Mouse (Mus musculus): Measurements from ENCODE around the gene Kcnt2. TPM values are rescaled to one million over a fixed set of nuclear protein-coding genes. Genes with fewer than 3 reads are reported as not detected.
A peak's percentile ranks its signal among the peaks of the same experiment; 100 is the strongest.

The Kcnt2 gene
- 0.09 TPM in 2 replicates for polyA plus RNA-seq (2015; fragmentation: Nextera tagmentation; extraction: Ambion mirVana)

DNA sequence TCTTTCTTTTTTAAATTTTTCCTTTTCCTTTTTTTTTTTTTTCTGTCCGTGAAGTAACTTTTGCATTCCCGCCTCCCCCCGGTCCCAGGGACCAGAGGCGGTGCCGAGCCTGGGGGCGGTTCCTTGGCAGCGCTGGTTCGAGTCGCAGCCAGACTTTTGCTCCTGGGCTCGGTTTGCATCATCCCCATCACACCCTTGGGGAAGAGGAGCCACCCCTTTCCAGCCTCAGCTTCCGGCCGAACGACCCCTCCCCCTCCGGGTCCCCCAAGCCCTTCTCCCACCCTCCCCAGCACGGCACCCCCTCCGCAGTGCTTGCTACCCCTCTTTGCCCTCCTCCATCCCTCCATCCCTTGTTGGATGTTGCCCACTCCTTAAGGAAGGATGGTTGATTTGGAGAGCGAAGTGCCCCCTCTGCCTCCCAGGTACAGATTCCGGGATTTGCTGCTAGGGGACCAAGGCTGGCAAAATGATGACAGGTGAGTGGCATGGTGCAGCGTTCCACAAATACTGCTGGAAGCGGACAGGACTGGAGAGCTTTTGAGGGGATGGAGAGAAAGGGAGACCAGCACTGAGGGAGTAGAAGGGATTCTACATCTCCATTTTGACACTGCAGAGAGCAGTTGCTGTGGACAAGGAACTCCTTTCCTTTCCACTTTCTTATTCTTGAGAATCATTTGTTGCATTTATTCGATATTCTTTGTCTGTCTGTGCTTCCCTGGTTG lies at the start of gene Kcnt2:
Gene Kcnt2, plus strand, starts transcription at position 283 of the 722 bp plus-strand sequence.
- Histone ChIP-seq H3K9ac (no peak within 1 kb of the TSS), H3K4me3 (replicated peaks) (peak within 1 kb of the TSS; percentile 41), H3K9me3 (replicated peaks) (no peaks in the 10 kb centered on the region), H3K4me1 (replicated peaks) (no peaks in the 10 kb centered on the region), H3K27ac (no peak within 1 kb of the TSS), H3K27me3 (no peaks in the 10 kb centered on the region), H3K4me2 (peak within 1 kb of the TSS; percentile 53), H3K36me3 (no peaks in the 10 kb centered on the region)
- no peak for DNase-seq
- 3% methylated on average over 21 of the region's 21 CpGs for WGBS (ENCODE audit: insufficient replicate concordance)
- ATAC-seq (ENCODE audit: low read depth): no peak

DNA sequence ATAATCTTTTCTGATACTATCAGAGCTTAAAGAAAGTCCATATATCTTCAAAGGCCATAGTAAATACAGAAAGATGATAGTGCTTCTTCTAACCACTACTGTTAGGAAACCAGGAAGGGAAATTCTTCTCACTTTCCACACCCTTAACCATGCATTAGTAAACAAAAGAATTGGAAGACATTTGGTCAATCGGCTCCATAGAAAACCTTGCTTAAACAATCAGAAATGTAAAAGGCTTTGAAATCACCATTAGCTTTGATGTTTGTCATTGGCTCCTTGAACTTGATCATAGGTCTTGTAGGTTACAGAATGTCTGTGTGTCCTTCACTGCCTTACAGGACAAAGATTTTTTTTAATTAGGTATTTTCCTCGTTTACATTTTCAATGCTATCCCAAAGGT lies 40.6 kb upstream of the Kcnt2 start:
- WGBS (ENCODE audit: insufficient replicate concordance): 62% methylated on average over 2 of the region's 2 CpGs
- H3K27me3 ChIP-seq: no peaks in the 10 kb centered on the region
- no peaks in the 10 kb centered on the region for H3K4me1 ChIP-seq (replicated peaks)
- no peaks in the 10 kb centered on the region for H3K36me3 ChIP-seq
- no peak for DNase-seq
- no peak overlapping the region for H3K4me3 ChIP-seq (replicated peaks)
- H3K9ac ChIP-seq: no peak overlapping the region
- ATAC-seq (ENCODE audit: low read depth): no peak
- no peaks in the 10 kb centered on the region for H3K9me3 ChIP-seq (replicated peaks)
- no peak overlapping the region for H3K27ac ChIP-seq
- no peak overlapping the region for H3K4me2 ChIP-seq

GRCm38 (mm10) chr1:140225221-140225620 lies 20.7 kb upstream of the Kcnt2 start:
- DNase-seq (no peak), ATAC-seq (ENCODE audit: low read depth) (no peak)
- Histone ChIP-seq H3K4me2 (no peak overlapping the region), H3K9ac (no peak overlapping the region), H3K27ac (no peak overlapping the region), H3K4me3 (replicated peaks) (no peak overlapping the region), H3K36me3 (no peaks in the 10 kb centered on the region), H3K9me3 (replicated peaks) (no peaks in the 10 kb centered on the region), H3K4me1 (replicated peaks) (no peaks in the 10 kb centered on the region), H3K27me3 (no peaks in the 10 kb centered on the region)
- WGBS (ENCODE audit: insufficient replicate concordance): 42% methylated on average over 3 of the region's 3 CpGs

DNA sequence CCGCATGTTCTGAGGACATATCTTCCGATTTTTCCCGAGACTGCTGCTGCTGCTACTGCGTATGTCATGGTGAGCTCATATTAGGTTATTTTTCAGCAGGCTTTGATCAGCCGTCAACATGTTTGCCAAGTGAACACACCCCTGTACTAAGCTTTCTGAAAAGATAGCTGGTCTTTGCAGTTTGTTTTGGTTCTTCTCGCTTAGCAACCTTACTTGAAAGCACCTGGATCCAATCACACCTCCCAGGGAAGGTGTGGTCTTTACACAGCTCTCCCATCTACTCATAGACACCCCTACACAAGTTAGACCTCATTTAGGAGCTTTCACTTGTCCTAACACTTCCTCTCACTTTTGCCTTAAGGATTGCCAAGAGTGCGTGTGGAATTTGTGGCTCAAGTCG lies 19.3 kb upstream of the Kcnt2 start:
- H3K4me3 ChIP-seq (replicated peaks): no peak overlapping the region
- ATAC-seq (ENCODE audit: low read depth) (no peak), DNase-seq (no peak)
- H3K9ac ChIP-seq: no peak overlapping the region
- H3K4me2 ChIP-seq: no peak overlapping the region
- no peak overlapping the region for H3K27ac ChIP-seq
- no peaks in the 10 kb centered on the region for H3K36me3 ChIP-seq
- H3K9me3 ChIP-seq (replicated peaks): no peaks in the 10 kb centered on the region
- 63% methylated on average over 8 of the region's 8 CpGs for WGBS (ENCODE audit: insufficient replicate concordance)
- H3K4me1 ChIP-seq (replicated peaks): no peaks in the 10 kb centered on the region
- H3K27me3 ChIP-seq: no peaks in the 10 kb centered on the region

DNA sequence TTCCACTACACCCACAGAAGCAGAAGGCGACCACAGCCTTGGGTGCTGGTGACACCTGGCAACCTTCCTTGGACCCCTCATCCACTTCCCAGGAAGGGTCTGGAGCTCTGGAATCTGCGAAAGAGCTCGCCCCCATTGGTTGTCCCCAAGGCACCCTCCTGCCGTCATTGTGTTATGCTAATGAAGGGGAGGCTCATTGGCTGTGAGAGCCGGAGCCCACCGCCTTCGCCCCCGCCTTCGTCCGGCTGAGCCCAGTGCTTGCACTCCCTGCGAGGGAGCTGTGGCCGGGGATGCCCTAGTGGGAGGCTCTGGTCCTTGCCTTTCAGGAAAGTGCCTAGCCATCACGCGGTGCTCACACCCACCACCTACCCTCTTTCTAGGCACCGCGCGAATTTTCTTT lies 493 bp upstream of the Kcnt2 start:
- H3K27me3 ChIP-seq: no peaks in the 10 kb centered on the region

DNA sequence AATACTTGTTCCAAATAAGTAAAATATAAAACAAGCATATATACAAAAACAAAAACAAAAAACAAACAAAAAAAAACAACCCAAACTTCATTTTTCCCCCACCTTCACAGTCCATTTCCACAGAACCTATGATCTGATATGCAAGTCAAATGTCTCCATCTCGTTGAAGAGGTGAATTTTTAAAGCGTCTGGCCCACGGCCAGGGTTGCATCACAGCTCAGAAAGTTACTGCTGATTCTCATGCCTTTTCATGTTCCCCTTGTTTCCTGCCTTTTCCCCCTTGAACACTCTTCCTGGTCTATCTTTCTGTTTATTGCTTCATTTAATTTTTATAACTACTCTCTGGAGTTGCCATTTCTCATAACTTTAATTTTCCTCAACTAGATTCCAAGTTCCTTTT lies 18.7 kb downstream of the Kcnt2 start:
- Histone ChIP-seq H3K4me1 (replicated peaks) (no peaks in the 10 kb centered on the region), H3K4me2 (no peak overlapping the region), H3K27me3 (no peaks in the 10 kb centered on the region), H3K9ac (no peak overlapping the region), H3K4me3 (replicated peaks) (no peak overlapping the region), H3K27ac (no peak overlapping the region), H3K36me3 (no peaks in the 10 kb centered on the region), H3K9me3 (replicated peaks) (no peaks in the 10 kb centered on the region)
- no peak for DNase-seq
- ATAC-seq (ENCODE audit: low read depth): no peak
- 62% methylated on average over 3 of the region's 3 CpGs for WGBS (ENCODE audit: insufficient replicate concordance)

More for the DNA sequence above, 493 bp upstream of the Kcnt2 start:
- H3K9me3 ChIP-seq (replicated peaks): no peaks in the 10 kb centered on the region
- H3K36me3 ChIP-seq: no peaks in the 10 kb centered on the region
- H3K4me2 ChIP-seq: peak overlapping the region; percentile 53
- peak overlapping the region; percentile 41 for H3K4me3 ChIP-seq (replicated peaks)
- H3K27ac ChIP-seq: no peak overlapping the region
- no peak overlapping the region for H3K9ac ChIP-seq
- H3K4me1 ChIP-seq (replicated peaks): no peaks in the 10 kb centered on the region
- DNase-seq (no peak), ATAC-seq (ENCODE audit: low read depth) (peak; percentile 74)
- WGBS (ENCODE audit: insufficient replicate concordance): 2% methylated on average over 17 of the region's 17 CpGs

DNA sequence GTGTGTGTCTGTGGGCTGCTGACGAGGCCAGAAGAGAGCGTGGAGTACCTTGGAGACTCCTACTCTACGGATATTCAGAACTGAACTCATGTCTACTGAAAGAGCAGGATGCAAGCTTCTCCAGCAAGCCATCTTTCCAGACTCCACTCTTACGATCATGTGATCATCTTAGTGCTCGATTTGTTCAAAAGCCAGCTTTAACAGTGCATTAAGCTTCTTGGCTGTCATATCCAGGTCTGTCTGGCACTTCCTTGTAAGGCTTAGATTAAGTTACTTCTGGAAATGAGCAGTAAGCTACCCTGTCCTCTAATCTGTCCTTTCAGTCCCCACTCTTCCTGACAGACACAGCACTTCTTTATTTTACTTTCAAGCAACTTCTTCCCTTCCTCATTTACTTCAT lies 20.1 kb downstream of the Kcnt2 start:
- Histone ChIP-seq H3K4me3 (replicated peaks) (no peak overlapping the region), H3K27me3 (no peaks in the 10 kb centered on the region), H3K27ac (no peak overlapping the region), H3K36me3 (no peaks in the 10 kb centered on the region), H3K4me1 (replicated peaks) (no peaks in the 10 kb centered on the region), H3K9me3 (replicated peaks) (no peaks in the 10 kb centered on the region), H3K9ac (no peak overlapping the region), H3K4me2 (no peak overlapping the region)
- DNase-seq: no peak
- no peak for ATAC-seq (ENCODE audit: low read depth)
- 59% methylated on average over 5 of the region's 5 CpGs for WGBS (ENCODE audit: insufficient replicate concordance)

GRCm38 (mm10) chr1:140266643-140267286 lies 20.8 kb downstream of the Kcnt2 start:
- Histone ChIP-seq H3K27me3 (no peaks in the 10 kb centered on the region), H3K36me3 (no peaks in the 10 kb centered on the region), H3K9ac (no peak overlapping the region), H3K4me3 (replicated peaks) (no peak overlapping the region), H3K9me3 (replicated peaks) (no peaks in the 10 kb centered on the region), H3K27ac (no peak overlapping the region), H3K4me1 (replicated peaks) (no peaks in the 10 kb centered on the region), H3K4me2 (no peak overlapping the region)
- DNase-seq: no peak
- WGBS (ENCODE audit: insufficient replicate concordance): 56% methylated on average over 8 of the region's 8 CpGs
- no peak for ATAC-seq (ENCODE audit: low read depth)

DNA sequence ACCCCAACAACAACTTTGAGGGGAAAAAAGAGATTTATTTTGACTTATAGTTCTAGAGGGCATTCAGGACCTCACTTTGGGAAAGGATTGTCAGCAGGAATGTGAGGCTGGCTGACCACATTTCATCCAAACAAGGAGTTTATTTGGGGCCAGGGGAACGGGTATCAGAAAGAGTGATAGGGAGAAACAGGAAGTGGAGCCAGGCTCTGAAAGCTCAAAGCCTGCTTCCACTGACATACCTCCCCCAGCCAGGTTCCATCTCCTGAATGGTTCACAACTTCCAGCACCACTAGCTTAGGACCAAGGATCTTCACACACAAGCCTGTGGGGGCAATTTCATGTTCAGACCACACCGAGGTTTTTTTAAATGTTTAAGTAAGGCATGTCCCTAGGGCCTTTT lies 21.3 kb downstream of the Kcnt2 start:
- no peak overlapping the region for H3K27ac ChIP-seq

DNA sequence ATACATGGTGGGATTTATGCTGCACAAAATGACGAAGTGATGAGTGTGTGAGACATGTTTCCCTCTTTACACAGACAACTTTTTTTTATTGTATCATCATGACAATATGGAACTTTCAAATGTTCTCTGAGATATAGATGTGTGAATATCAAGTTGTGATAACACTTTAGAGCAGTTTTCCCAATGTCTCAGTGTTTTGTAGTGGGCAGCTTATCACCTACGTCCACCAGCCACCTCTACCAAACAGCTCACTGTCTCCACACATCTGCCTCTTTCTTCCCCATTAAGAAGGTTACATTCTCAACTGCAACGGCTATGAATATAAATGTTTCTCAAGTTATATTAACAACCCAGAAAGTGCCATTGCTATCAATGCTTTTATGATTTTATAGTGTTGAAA lies 27.7 kb downstream of the Kcnt2 start:
- H3K27me3 ChIP-seq: no peaks in the 10 kb centered on the region
- H3K4me2 ChIP-seq: no peak overlapping the region
- no peak overlapping the region for H3K9ac ChIP-seq
- no peak overlapping the region for H3K27ac ChIP-seq
- no peak for DNase-seq
- H3K4me1 ChIP-seq (replicated peaks): no peaks in the 10 kb centered on the region
- no peak overlapping the region for H3K4me3 ChIP-seq (replicated peaks)
- H3K36me3 ChIP-seq: no peaks in the 10 kb centered on the region
- 56% methylated on average over 3 of the region's 3 CpGs for WGBS (ENCODE audit: insufficient replicate concordance)
- ATAC-seq (ENCODE audit: low read depth): no peak
- no peaks in the 10 kb centered on the region for H3K9me3 ChIP-seq (replicated peaks)

More for the DNA sequence above, 21.3 kb downstream of the Kcnt2 start:
- H3K4me3 ChIP-seq (replicated peaks): no peak overlapping the region
- ATAC-seq (ENCODE audit: low read depth): no peak
- H3K9ac ChIP-seq: no peak overlapping the region
- no peaks in the 10 kb centered on the region for H3K36me3 ChIP-seq
- WGBS (ENCODE audit: insufficient replicate concordance): 41% methylated on average over 2 of the region's 2 CpGs
- H3K27me3 ChIP-seq: no peaks in the 10 kb centered on the region
- no peak for DNase-seq
- no peak overlapping the region for H3K4me2 ChIP-seq
- no peaks in the 10 kb centered on the region for H3K4me1 ChIP-seq (replicated peaks)
- H3K9me3 ChIP-seq (replicated peaks): no peaks in the 10 kb centered on the region

GRCm38 (mm10) chr1:140275813-140276212 lies 29.9 kb downstream of the Kcnt2 start:
- Histone ChIP-seq H3K4me2 (no peak overlapping the region), H3K4me1 (replicated peaks) (no peaks in the 10 kb centered on the region), H3K27ac (no peak overlapping the region), H3K4me3 (replicated peaks) (no peak overlapping the region), H3K9me3 (replicated peaks) (no peaks in the 10 kb centered on the region), H3K27me3 (no peaks in the 10 kb centered on the region), H3K36me3 (no peaks in the 10 kb centered on the region), H3K9ac (no peak overlapping the region)
- DNase-seq (no peak), ATAC-seq (ENCODE audit: low read depth) (no peak)

GRCm38 (mm10) chr1:140293140-140293539 lies 47.2 kb downstream of the Kcnt2 start:
- no peaks in the 10 kb centered on the region for H3K36me3 ChIP-seq
- H3K9ac ChIP-seq: no peak overlapping the region
- DNase-seq: no peak
- WGBS (ENCODE audit: insufficient replicate concordance): 63% methylated on average over 3 of the region's 3 CpGs
- H3K27me3 ChIP-seq: no peaks in the 10 kb centered on the region
- no peaks in the 10 kb centered on the region for H3K9me3 ChIP-seq (replicated peaks)
- no peak overlapping the region for H3K4me3 ChIP-seq (replicated peaks)
- no peak overlapping the region for H3K4me2 ChIP-seq
- H3K27ac ChIP-seq: no peak overlapping the region
- ATAC-seq (ENCODE audit: low read depth): no peak
- no peaks in the 10 kb centered on the region for H3K4me1 ChIP-seq (replicated peaks)

Measured in liver, embryonic 13.5 days (tissue).